Mouse (Mus musculus) thymus, adult 2 months (tissue): Measurements from ENCODE around the gene Tspyl3. TPM values are rescaled to one million over a fixed set of nuclear protein-coding genes. Genes with fewer than 3 reads are reported as not detected.
A peak's percentile ranks its signal among the peaks of the same experiment; 100 is the strongest.

Experiments
- DNase-seq: peaks from one replicate; pipeline ENCODE4 v3.0.0; 2021
- H3K27ac ChIP-seq: fragments of 200-500 bp; 2 replicates; pipeline ENCODE4 v1.5.1; 2012; ENCODE audit warnings: low read length, control low read depth; ENCODE audit not compliant: control insufficient read depth, insufficient read depth
- H3K27me3 ChIP-seq: fragments of 200-500 bp; 2 replicates; pipeline ENCODE4 v1.6.1; 2012; ENCODE audit warnings: mild to moderate bottlenecking, low read length, moderate library complexity, mixed read lengths; ENCODE audit not compliant: control insufficient read depth, insufficient read depth
- H3K36me3 ChIP-seq: fragments of 200-500 bp; 2 replicates; pipeline ENCODE4 v1.6.1; 2012; ENCODE audit warnings: mild to moderate bottlenecking, low read length, moderate library complexity; ENCODE audit not compliant: control insufficient read depth, insufficient read depth
- H3K4me1 ChIP-seq: fragments of 200-500 bp; replicated peaks from 2 replicates; pipeline ENCODE4 v1.6.1; 2012; ENCODE audit warnings: low read length; ENCODE audit not compliant: control insufficient read depth, insufficient read depth
- H3K4me3 ChIP-seq: fragments of 200-500 bp; 2 replicates; pipeline ENCODE4 v1.5.1; 2012; ENCODE audit warnings: mild to moderate bottlenecking, low read length, control low read depth, moderate library complexity; ENCODE audit not compliant: control insufficient read depth, insufficient read depth
- CTCF ChIP-seq: fragments of 200-500 bp; IDR thresholded peaks from 2 replicates; pipeline ENCODE4 v1.5.1; 2012; ENCODE audit warnings: mild to moderate bottlenecking, control low read depth, low read length, moderate library complexity, borderline replicate concordance; ENCODE audit not compliant: control insufficient read depth, poor library complexity, insufficient read depth; ENCODE audit errors: extremely low read depth
- POLR2A ChIP-seq: fragments of 200-500 bp; IDR thresholded peaks from 2 replicates; pipeline ENCODE4 v1.6.1; 2012; ENCODE audit warnings: mild to moderate bottlenecking, low read length, control low read depth, moderate library complexity; ENCODE audit not compliant: control insufficient read depth, poor library complexity, insufficient read depth; ENCODE audit errors: extremely low read depth
- WGBS: fragments of 180-500 bp; shearing (Covaris S2); methylation state at CpG from one replicate; pipeline ENCODE4 v1.1.7; 2018; 5-methylcytosine and 5-hydroxymethylcytosine counted together
- polyA plus RNA-seq: library from polyadenylated mRNA; depleted of rRNA; stranded (reverse); fragments of >200 nt; gene quantifications from 2 replicates; pipeline ENCODE4 v1.2.3, GENCODE M21; 2012

The Tspyl3 gene
- polyA plus RNA-seq, 1 experiment: 45.4 TPM

DNA sequence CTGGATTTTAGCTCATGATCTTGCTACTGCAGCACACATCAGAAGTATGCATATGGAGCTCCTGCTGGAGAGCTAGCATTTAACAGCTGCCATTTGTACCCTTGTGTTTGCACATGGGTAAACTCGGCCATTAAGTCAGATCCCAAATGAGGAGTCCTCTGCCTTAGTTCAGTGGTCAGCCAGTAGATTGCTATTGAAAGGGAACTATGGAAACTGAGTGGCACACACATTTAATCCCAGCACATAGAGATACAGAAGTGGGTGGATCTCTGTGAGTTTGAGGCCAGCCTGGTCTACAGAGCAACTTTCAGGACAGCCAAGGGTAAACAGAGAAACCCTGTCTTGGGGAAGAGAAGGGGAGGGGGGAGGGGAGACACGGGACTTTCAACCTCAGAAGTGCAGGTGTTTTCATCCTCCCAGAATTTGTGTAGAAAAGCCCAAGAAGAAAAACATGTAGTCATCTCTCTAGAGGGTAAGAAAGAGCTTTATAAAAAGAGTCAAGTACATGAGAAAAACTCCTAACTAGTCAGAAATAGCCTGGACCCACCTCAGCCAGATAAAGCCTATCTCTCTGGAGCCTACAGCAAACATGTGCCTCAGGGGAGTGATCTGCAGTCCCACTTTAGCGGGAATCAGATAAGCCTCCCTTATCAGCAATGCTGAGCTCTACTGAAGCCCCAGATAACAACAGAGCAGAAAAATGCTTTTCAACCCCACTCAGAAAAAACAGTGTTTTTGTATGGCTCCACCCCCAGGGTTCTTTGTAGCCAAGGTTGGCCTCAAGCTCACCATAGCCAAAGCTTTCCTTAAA, 34.8 kb upstream of the Tspyl3 start:
- Histone ChIP-seq H3K27me3 (no peaks in the 10 kb centered on the region), H3K27ac (peak overlapping the region; percentile 100), H3K36me3 (no peaks in the 10 kb centered on the region), H3K4me1 (peaks cover 43% of the 10 kb centered on the region), H3K4me3 (no peak overlapping the region)
- DNase-seq: peak; percentile 46
- TF ChIP-seq POLR2A (no peak), CTCF (no peak)
- WGBS: 19% methylated on average over 3 of the region's 3 CpGs

GRCm38 (mm10) chr2:153259030-153259863, 34.0 kb upstream of the Tspyl3 start:
- TF ChIP-seq POLR2A (no peak), CTCF (no peak)
- peak overlapping the region; percentile 100 for H3K27ac ChIP-seq
- WGBS: 57% methylated on average over 12 of the region's 12 CpGs

GRCm38 (mm10) chr2:153256604-153257003, 31.4 kb upstream of the Tspyl3 start:
- TF ChIP-seq CTCF (no peak), POLR2A (no peak)
- WGBS: 96% methylated on average over 2 of the region's 2 CpGs
- H3K27me3 ChIP-seq: no peaks in the 10 kb centered on the region

More at GRCm38 (mm10) chr2:153259030-153259863, 34.0 kb upstream of the Tspyl3 start:
- Histone ChIP-seq H3K4me3 (no peak overlapping the region), H3K4me1 (peaks cover 43% of the 10 kb centered on the region), H3K36me3 (no peaks in the 10 kb centered on the region), H3K27me3 (no peaks in the 10 kb centered on the region)
- DNase-seq: no peak

DNA sequence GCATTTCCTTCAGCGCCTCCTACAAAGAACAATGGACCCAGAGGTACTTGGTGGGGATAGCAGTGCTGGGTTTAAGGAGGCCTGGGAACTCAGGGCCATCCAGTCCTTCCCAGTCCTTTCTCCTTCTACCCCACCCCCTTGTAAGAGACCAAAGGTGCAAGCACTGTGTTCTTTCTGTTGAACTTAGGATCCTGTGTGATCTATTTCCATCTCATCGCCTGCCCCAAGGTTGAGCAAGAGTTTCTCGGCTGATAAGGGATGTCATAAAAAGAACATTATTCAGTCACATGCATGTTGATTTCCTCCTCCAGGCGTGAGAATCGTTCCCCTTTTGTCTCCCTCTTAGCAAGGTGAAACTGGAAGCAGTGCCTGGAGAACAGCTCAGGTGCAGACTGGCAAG, 24.5 kb upstream of the Tspyl3 start:
- H3K4me1 ChIP-seq: no peaks in the 10 kb centered on the region
- WGBS: 93% methylated on average over 5 of the region's 5 CpGs
- DNase-seq: no peak
- H3K27me3 ChIP-seq: no peaks in the 10 kb centered on the region
- H3K27ac ChIP-seq: no peak overlapping the region
- TF ChIP-seq POLR2A (no peak), CTCF (no peak)
- no peak overlapping the region for H3K4me3 ChIP-seq
- H3K36me3 ChIP-seq: peaks cover 10% of the 10 kb centered on the region; the same call in 1 of the 2 replicates

More at GRCm38 (mm10) chr2:153256604-153257003, 31.4 kb upstream of the Tspyl3 start:
- Histone ChIP-seq H3K4me1 (peaks cover 22% of the 10 kb centered on the region), H3K36me3 (peaks cover 1% of the 10 kb centered on the region; the same call in 1 of the 2 replicates), H3K4me3 (no peak overlapping the region), H3K27ac (no peak overlapping the region)
- no peak for DNase-seq

DNA sequence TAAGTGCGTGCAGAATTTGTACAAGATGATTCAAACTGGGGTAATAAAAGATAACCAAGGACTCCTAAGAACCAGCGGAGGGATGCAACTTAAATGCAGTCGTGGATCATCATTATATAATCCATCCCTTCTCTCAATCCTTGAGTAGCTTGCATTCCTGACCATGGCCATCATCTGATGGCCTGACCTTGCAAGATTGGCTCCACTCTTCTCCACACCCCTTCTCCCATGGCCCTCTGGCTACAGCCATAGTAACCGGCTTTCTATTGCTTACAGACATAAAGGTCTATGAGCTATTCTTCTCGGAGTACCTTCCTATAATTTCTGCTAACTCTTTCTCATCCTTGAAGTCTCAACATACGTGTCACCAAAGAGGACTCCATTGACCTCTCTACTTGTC, 16.9 kb upstream of the Tspyl3 start:
- WGBS: 69% methylated on average over 6 of the region's 6 CpGs
- no peak for DNase-seq
- H3K4me1 ChIP-seq: peaks cover 11% of the 10 kb centered on the region
- H3K27me3 ChIP-seq: no peaks in the 10 kb centered on the region
- no peak overlapping the region for H3K4me3 ChIP-seq
- TF ChIP-seq CTCF (no peak), POLR2A (no peak)
- H3K27ac ChIP-seq: no peak overlapping the region
- no peaks in the 10 kb centered on the region for H3K36me3 ChIP-seq

DNA sequence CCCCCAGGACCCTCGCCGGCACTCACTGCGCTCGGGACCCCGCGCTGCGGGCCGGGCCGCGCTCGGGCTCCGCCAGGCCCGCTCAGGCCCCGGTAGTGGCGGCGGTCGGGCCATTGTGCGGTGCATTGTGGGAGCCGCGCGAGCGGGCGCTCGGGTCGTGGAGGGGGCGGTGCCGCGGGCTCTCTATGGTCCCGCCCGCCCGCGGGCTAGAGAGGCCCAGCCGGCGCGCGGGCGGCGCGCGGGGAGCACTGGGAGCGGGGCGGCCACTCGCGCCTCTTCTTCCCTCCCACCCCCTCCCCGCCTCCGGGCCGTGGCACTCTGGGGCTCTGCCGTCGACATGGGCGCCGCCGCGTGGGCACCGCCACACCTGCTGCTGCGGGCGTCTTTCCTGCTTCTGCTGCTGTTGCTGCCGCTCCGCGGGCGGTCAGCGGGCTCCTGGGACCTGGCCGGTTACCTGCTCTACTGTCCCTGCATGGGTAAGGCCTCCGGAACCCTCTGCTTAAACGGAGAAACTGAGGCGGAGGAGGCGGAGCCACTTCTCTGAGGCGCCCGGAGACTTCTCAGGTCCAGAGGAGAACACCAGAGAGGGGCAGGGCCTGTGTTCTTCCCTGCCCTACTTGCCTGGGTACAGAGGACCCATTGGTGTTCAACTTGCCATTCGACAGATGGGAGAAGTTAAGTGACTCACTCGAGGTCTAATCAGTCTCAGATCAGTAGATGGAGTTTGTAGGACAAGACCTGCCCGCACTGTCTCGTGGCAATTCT, 16.2 kb upstream of the Tspyl3 start, which contains the start of the genes Plagl2 and Pofut1:
Gene Plagl2, minus strand, starts transcription at position 177 of the 765 bp plus-strand sequence.
Gene Pofut1, plus strand, starts transcription at position 284 of the 765 bp plus-strand sequence.
- Histone ChIP-seq H3K27me3 (no peaks in the 10 kb centered on the region), H3K4me1 (peaks cover 11% of the 10 kb centered on the region), H3K27ac (peak within 1 kb of the TSS; percentile 57), H3K4me3 (peak within 1 kb of the TSS; percentile 77), H3K36me3 (no peaks in the 10 kb centered on the region)
- DNase-seq: peak; percentile 93
- WGBS: under 1% methylated on average over 63 of the region's 72 CpGs
- TF ChIP-seq POLR2A (0 out of 2 replicates have a peak, but pooled peaks have one; percentile 44), CTCF (peak; percentile 44; the same call in 1 of the 2 replicates)
